Mouse (Mus musculus): ENCODE results near the gene Lrrc32. TPM values are rescaled to one million over a fixed set of nuclear protein-coding genes. Genes with fewer than 3 reads are reported as not detected.

The Lrrc32 gene
- polyA plus RNA-seq, 1 experiment from 2014 or later: 7.3 TPM

DNA sequence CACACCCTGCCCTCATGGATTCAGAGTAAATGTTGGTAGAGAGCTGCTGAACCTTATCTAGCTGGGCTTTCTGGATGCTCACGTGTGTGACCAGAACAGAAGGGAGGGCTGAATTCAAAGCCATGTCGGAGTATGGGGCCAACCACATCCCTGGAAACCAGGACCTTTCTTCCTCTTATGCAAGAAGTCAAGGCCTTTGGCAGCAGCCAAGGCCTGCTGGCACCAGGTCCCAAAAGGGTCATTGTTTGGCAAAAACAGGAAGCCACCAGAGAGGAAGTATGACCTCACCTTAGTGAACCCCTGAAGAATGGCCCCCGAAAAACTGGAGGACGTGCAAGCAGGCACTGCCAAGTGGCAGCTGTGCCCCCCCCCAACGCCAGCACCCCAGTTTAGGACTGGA is 33.5 kb downstream of the Lrrc32 start:
- no peak overlapping the region for H3K4me2 ChIP-seq
- peaks cover 38% of the 10 kb centered on the region for H3K4me1 ChIP-seq (replicated peaks)
- no peak overlapping the region for H3K9ac ChIP-seq
- no peaks in the 10 kb centered on the region for H3K9me3 ChIP-seq (replicated peaks)
- no peak overlapping the region for H3K4me3 ChIP-seq
- no peak for ATAC-seq (replicated peaks; ENCODE audit: insufficient number of reproducible peaks, insufficient read depth, low FRiP score, low read depth)
- H3K27ac ChIP-seq: peak overlapping the region; percentile 66
- 69% methylated on average over 5 of the region's 5 CpGs for WGBS
- H3K27me3 ChIP-seq: no peaks in the 10 kb centered on the region
- no peaks in the 10 kb centered on the region for H3K36me3 ChIP-seq

DNA sequence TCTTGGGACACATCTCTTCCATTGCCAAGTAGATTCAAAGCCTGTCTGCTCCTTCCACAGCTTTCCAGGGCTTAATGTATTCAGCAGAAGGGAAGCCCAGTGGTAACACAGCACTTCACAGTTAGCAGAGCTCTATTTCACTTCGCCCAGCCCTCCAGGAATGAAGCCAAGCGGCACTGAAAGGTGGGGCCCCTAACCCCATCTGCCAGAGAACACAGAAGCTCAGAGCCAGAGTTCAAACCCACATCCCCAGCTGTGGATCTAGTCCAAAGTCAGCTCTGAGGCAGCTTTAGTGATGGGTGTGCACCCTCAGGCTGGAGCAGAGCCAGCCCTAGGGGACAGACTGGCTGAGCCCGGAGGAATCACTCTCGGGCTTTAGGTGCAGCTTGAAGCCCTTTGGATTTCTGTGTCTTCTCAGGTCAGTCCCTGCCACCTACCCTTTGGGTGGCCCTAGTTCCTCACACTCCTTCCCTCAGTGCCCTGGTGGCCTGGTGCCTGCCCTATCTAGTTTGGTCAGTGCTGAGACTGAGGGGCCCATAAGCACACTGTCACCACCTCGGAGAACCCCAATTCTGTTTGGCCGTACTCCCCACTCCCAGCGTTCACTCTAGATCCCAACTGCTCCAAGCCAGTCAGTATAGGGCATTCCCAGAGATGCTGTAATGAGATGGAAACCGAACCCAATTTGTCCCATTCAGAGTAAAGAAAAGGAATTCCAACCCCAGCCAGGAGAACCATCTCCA is 34.2 kb downstream of the Lrrc32 start:
- H3K9me3 ChIP-seq (replicated peaks): no peaks in the 10 kb centered on the region
- no peaks in the 10 kb centered on the region for H3K36me3 ChIP-seq
- no peak overlapping the region for H3K9ac ChIP-seq
- H3K4me2 ChIP-seq: no peak overlapping the region
- no peak overlapping the region for H3K4me3 ChIP-seq
- H3K4me1 ChIP-seq (replicated peaks): peaks cover 38% of the 10 kb centered on the region
- WGBS: 54% methylated on average over 8 of the region's 8 CpGs
- peak; percentile 41; the same call in 1 of the 2 replicates for ATAC-seq (replicated peaks; ENCODE audit: insufficient number of reproducible peaks, insufficient read depth, low FRiP score, low read depth)
- peak overlapping the region; percentile 66 for H3K27ac ChIP-seq
- H3K27me3 ChIP-seq: no peaks in the 10 kb centered on the region

DNA sequence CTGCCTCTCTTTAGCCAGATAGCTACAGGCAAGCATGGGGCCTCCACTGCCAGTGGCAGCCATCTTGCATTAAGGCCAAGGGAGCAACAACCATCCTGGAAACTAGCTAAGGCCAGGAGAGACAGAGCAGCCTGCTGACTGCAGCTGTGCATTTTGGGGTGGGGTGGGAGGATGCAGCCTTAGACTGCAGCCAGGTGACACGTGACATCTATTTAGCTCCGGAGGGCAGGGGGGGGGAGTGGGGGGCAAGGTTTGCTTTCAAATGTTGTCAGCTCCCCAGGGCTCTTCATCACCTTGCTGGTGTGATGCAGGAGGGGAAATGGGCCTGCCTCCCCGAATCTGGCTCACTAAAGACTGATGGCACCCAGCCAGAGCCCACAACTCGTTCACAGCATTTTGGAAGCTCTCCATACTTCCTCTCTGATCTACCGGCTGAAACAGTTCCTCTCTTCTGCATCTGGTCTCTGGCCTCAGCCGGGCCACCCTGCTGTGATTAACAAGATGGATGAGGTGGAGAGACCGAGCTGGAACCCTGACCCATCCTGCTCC is 34.8 kb downstream of the Lrrc32 start:
- Histone ChIP-seq H3K9me3 (replicated peaks) (no peaks in the 10 kb centered on the region), H3K4me2 (no peak overlapping the region; the same call in 1 of the 2 replicates), H3K4me1 (replicated peaks) (peaks cover 42% of the 10 kb centered on the region), H3K27ac (peak overlapping the region; percentile 66), H3K9ac (no peak overlapping the region), H3K4me3 (no peak overlapping the region), H3K27me3 (no peaks in the 10 kb centered on the region), H3K36me3 (no peaks in the 10 kb centered on the region)
- peak; percentile 42; the same call in 1 of the 2 replicates for ATAC-seq (replicated peaks; ENCODE audit: insufficient number of reproducible peaks, insufficient read depth, low FRiP score, low read depth)
- 1% methylated on average over 7 of the region's 7 CpGs for WGBS

DNA sequence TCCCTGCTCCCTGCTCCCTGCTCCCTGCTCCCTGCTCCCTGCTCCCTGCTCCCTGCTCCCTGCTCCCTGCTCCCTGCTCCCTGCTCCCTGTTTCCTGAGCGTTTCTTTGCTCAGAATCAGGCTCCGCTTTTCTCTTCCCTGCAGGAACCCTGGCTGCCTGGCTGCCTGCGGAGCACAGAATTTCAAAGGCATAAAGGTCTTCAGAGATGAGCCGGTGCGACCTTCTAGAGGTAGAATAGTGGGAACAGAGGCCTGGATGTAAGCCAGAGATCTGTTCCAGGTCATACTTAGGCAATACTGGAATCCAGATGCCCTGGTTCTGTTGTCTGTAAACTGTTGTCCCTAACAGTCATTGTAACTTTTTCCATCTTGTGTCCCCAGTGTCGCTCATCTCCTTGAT is 35.3 kb downstream of the Lrrc32 start:
- Histone ChIP-seq H3K9ac (no peak overlapping the region), H3K9me3 (replicated peaks) (no peaks in the 10 kb centered on the region), H3K4me3 (no peak overlapping the region), H3K27ac (peak overlapping the region; percentile 66), H3K36me3 (no peaks in the 10 kb centered on the region), H3K27me3 (no peaks in the 10 kb centered on the region), H3K4me1 (replicated peaks) (peaks cover 42% of the 10 kb centered on the region), H3K4me2 (no peak overlapping the region; the same call in 1 of the 2 replicates)
- no peak for ATAC-seq (replicated peaks; ENCODE audit: insufficient number of reproducible peaks, insufficient read depth, low FRiP score, low read depth)
- 40% methylated on average over 6 of the region's 6 CpGs for WGBS

DNA sequence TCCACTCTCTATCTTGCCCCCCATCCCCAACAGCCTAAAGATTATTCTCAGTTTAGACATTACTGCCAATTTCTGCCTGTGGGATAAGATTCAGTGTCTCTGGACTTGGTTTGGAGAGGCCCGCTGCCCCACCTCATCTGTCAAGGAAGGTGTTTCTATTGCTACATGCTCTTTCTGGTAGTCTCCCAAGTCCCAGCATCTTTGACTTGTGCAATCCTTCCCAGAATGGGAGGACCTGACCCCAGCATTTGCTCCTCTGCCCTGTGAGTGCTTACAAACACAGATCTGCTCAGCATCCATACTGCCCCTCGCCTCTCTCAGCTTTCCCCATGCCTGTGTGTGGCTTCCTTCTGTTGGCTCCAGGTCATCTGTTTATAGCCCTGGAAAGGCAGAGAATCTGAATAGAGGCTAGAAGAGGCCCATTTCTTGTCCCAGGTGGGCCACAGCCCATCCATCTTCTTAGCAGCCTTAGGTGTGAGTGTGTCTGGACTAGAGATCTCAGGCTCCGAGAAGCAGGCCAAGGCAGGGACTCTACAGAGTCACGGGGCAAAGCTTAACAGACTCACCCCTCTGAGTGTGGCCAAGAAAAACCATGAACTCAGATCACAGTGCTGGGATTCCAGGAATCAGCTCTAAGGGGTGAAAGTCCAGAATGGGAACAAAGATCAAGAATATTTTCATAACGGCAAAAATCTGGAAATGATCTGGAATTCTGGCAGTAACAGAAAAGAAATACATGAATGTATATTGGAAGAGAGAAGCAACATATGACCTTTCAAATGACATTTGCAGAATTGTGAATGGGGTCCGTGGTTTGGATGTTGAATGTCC is 36.0 kb downstream of the Lrrc32 start:
- Histone ChIP-seq H3K9ac (no peak overlapping the region), H3K27ac (peak overlapping the region; percentile 66; the same call in 1 of the 2 replicates), H3K36me3 (no peaks in the 10 kb centered on the region), H3K4me1 (replicated peaks) (peaks cover 42% of the 10 kb centered on the region), H3K4me3 (no peak overlapping the region), H3K4me2 (no peak overlapping the region), H3K9me3 (replicated peaks) (no peaks in the 10 kb centered on the region), H3K27me3 (no peaks in the 10 kb centered on the region)
- 61% methylated on average over 6 of the region's 6 CpGs for WGBS
- no peak for ATAC-seq (replicated peaks; ENCODE audit: insufficient number of reproducible peaks, insufficient read depth, low FRiP score, low read depth)

DNA sequence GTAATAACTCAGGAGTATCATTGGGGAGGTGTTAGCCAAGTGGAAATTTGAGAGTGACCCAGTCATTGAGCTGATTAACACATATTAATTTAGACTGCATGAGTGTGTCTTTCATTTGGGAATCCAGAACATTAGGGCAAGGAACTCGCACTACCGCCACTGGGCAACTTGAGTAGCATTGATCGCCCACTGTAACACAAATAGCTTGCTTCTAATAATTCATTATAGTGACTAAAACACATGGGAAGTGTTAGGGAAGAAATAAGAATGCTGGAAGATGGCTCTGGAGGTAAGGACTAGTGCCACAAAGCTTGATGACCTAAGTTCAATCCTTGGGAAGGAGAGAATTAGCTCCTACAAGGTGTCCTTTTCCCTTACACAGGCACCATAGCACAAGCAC is 38.0 kb downstream of the Lrrc32 start:
- no peaks in the 10 kb centered on the region for H3K27me3 ChIP-seq
- no peaks in the 10 kb centered on the region for H3K9me3 ChIP-seq (replicated peaks)
- H3K9ac ChIP-seq: no peak overlapping the region
- ATAC-seq (replicated peaks; ENCODE audit: insufficient number of reproducible peaks, insufficient read depth, low FRiP score, low read depth): no peak
- no peak overlapping the region for H3K27ac ChIP-seq
- H3K4me2 ChIP-seq: no peak overlapping the region
- H3K4me1 ChIP-seq (replicated peaks): peaks cover 41% of the 10 kb centered on the region
- H3K4me3 ChIP-seq: no peak overlapping the region
- no peaks in the 10 kb centered on the region for H3K36me3 ChIP-seq
- 94% methylated on average over 3 of the region's 3 CpGs for WGBS

DNA sequence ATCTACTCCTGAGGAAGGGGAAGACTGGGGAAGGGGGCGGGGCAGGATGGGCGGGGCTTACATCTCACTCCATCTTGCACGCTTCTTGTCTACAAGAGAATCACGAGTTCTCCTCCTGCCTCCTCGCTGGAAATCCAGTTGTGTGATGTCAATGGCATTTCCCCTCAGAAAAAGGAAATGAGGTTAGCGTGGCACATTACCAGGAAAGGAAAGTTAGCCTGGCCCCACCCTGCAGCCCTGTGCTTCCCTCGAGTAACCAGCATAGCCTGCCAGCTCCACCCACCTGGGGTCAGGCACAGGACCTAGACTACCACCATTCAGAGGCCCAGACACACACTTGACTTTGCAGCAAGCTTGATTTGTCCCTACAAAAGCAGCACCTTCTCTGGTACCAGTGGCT is 42.5 kb downstream of the Lrrc32 start:
- 54% methylated on average over 7 of the region's 7 CpGs for WGBS
- H3K4me1 ChIP-seq (replicated peaks): peaks cover 19% of the 10 kb centered on the region
- H3K27me3 ChIP-seq: no peaks in the 10 kb centered on the region
- H3K9ac ChIP-seq: no peak overlapping the region
- H3K36me3 ChIP-seq: no peaks in the 10 kb centered on the region
- H3K4me3 ChIP-seq: no peak overlapping the region
- no peak overlapping the region for H3K27ac ChIP-seq
- no peak overlapping the region for H3K4me2 ChIP-seq
- ATAC-seq (replicated peaks; ENCODE audit: insufficient number of reproducible peaks, insufficient read depth, low FRiP score, low read depth): no peak
- H3K9me3 ChIP-seq (replicated peaks): no peaks in the 10 kb centered on the region

DNA sequence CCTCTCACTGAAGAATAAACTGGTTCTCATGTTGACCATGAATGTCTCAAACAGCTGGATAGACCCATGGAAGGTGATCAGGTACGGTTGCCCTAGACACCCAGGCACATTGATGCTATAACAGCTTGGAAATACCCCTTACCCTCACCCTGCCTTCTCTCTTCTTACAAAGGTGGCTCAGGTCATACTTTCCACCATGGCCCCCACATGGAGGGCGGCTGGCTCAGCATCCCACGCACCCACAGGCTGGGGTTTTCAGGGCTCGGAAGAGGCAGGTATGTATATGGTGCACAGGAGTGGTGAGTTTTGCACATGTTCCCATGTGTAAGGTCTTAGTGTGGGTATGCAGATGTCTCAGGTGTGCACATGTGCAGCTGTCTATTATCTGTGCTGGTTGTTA is 43.9 kb downstream of the Lrrc32 start:
- Histone ChIP-seq H3K9me3 (replicated peaks) (no peaks in the 10 kb centered on the region), H3K36me3 (no peaks in the 10 kb centered on the region), H3K27me3 (no peaks in the 10 kb centered on the region), H3K4me3 (no peak overlapping the region), H3K9ac (no peak overlapping the region), H3K4me1 (replicated peaks) (peaks cover 31% of the 10 kb centered on the region), H3K27ac (no peak overlapping the region), H3K4me2 (no peak overlapping the region)
- ATAC-seq (replicated peaks; ENCODE audit: insufficient number of reproducible peaks, insufficient read depth, low FRiP score, low read depth): no peak
- 89% methylated on average over 4 of the region's 4 CpGs for WGBS

DNA sequence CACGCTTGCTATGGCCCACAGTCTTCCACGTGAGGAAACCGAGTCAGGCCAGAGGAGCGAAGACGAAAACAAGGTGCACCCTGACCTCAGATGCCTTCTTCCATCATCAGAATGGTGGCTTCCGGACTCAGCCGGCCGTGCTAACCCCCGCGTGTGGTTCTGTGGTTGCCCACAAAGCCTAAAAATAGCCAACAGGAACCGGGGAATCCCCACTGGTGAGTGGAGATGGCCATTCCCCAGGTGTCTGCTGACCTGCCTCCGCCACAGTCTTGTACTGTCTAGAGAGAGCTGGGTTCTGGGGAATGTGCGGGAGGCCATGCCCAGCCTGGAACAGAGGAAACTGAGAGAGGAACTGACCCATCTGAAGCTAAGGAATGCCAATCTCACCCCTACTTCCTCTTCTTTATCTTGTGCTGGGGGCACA is 45.4 kb downstream of the Lrrc32 start:
- Histone ChIP-seq H3K27me3 (no peaks in the 10 kb centered on the region), H3K4me1 (replicated peaks) (peaks cover 32% of the 10 kb centered on the region), H3K27ac (no peak overlapping the region), H3K36me3 (no peaks in the 10 kb centered on the region), H3K4me3 (no peak overlapping the region), H3K9ac (no peak overlapping the region), H3K4me2 (no peak overlapping the region), H3K9me3 (replicated peaks) (no peaks in the 10 kb centered on the region)
- no peak for ATAC-seq (replicated peaks; ENCODE audit: insufficient number of reproducible peaks, insufficient read depth, low FRiP score, low read depth)
- 68% methylated on average over 13 of the region's 13 CpGs for WGBS

DNA sequence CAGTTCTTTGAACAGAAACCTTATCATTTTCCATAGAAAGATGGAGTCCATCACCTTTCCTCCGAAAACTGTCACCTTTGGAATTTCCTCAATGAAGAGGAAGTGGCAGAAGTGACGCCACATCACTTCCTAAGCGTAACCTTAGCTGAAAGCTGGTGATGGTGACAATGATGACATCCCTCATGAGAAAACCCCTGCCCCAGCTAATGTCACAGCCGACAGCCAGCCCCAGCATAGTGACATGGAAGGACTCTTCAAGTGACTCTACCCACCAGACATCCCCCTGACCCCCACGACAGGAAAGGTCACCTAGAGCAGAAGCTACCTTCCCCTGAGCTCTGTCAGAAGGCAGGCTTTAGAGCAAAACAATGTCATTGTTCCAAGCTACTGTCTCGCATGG is 46.1 kb downstream of the Lrrc32 start:
- no peaks in the 10 kb centered on the region for H3K27me3 ChIP-seq
- H3K4me2 ChIP-seq: no peak overlapping the region
- ATAC-seq (replicated peaks; ENCODE audit: insufficient number of reproducible peaks, insufficient read depth, low FRiP score, low read depth): no peak
- H3K9me3 ChIP-seq (replicated peaks): no peaks in the 10 kb centered on the region
- H3K9ac ChIP-seq: no peak overlapping the region
- 80% methylated on average over 6 of the region's 6 CpGs for WGBS
- peaks cover 32% of the 10 kb centered on the region for H3K4me1 ChIP-seq (replicated peaks)
- no peak overlapping the region for H3K4me3 ChIP-seq
- peak overlapping the region; percentile 6; the same call in 1 of the 2 replicates for H3K27ac ChIP-seq
- no peaks in the 10 kb centered on the region for H3K36me3 ChIP-seq

DNA sequence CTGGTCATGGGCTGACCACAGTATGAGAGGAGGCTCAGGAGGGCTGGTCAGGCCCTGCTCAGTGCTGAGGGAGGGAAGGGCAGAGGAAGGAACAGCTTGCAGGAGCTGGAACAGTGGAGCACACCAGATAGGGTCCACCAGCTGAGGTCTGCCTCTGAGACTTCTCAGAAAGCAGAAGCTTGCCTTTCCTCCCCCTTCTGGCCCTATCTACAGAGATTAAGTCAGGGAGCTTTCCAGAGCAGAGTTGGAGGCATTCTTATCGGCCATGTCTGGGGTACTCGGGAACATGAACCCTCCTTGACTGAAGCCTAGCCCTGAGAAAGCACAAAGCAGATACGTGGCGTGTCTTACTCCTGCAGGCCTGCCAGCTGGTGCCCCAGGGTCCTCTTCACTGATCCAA is 46.8 kb downstream of the Lrrc32 start:
- 42% methylated on average over 4 of the region's 4 CpGs for whole genome bisulfite sequencing
- Histone ChIP-seq H3K4me3 (no peak overlapping the region), H3K9me3 (replicated peaks) (no peaks in the 10 kb centered on the region), H3K36me3 (no peaks in the 10 kb centered on the region), H3K27me3 (no peaks in the 10 kb centered on the region), H3K9ac (no peak overlapping the region), H3K4me1 (replicated peaks) (peaks cover 32% of the 10 kb centered on the region), H3K27ac (no peak overlapping the region; the same call in 1 of the 2 replicates), H3K4me2 (no peak overlapping the region)
- ATAC-seq (replicated peaks; ENCODE audit: insufficient number of reproducible peaks, insufficient read depth, low FRiP score, low read depth): peak; percentile 40; the same call in 1 of the 2 replicates
